Mouse (Mus musculus) liver, adult 2 months (tissue): ENCODE measurements around the gene Prdm9. TPM values are rescaled to one million over a fixed set of nuclear protein-coding genes. Genes with fewer than 3 reads are reported as not detected.

Experiments
- DNase-seq: peaks from one replicate; pipeline ENCODE4 v3.0.0-alpha.2; 2011; ENCODE audit warnings: low read depth, low spot score; ENCODE audit errors: extremely low read depth
- H3K27ac ChIP-seq: fragments of 200-500 bp; replicated peaks from 2 replicates; pipeline ENCODE4 v1.5.1; 2012; ENCODE audit warnings: low read depth, mild to moderate bottlenecking, control low read depth, inconsistent platforms, low read length; ENCODE audit not compliant: insufficient read depth
- H3K27me3 ChIP-seq: fragments of 200-500 bp; 2 replicates; pipeline ENCODE4 v1.6.1; 2012; ENCODE audit warnings: mild to moderate bottlenecking, moderate library complexity, low read length, inconsistent platforms; ENCODE audit not compliant: control insufficient read depth, insufficient read depth
- H3K36me3 ChIP-seq: fragments of 200-500 bp; 2 replicates; pipeline ENCODE4 v1.6.1; 2012; ENCODE audit warnings: low read length, inconsistent platforms; ENCODE audit not compliant: control insufficient read depth, insufficient read depth
- H3K4me1 ChIP-seq: fragments of 200-500 bp; 2 replicates; pipeline ENCODE4 v1.6.1; 2011; ENCODE audit warnings: low read length; ENCODE audit not compliant: control insufficient read depth, insufficient read depth
- H3K4me3 ChIP-seq: fragments of 200-500 bp; 2 replicates; pipeline ENCODE4 v1.5.1; 2011; ENCODE audit warnings: low read depth, mild to moderate bottlenecking, control low read depth, low read length, moderate library complexity; ENCODE audit not compliant: insufficient read depth
- H3K79me2 ChIP-seq: fragments of 200-500 bp; 2 replicates; pipeline ENCODE4 v1.6.1; 2012; ENCODE audit warnings: inconsistent platforms, mild to moderate bottlenecking, low read length, moderate library complexity; ENCODE audit not compliant: control insufficient read depth, insufficient read depth
- H3K9ac ChIP-seq: fragments of 200-500 bp; 2 replicates; pipeline ENCODE4 v1.6.1; 2012; ENCODE audit warnings: low read depth, mild to moderate bottlenecking, control low read depth, inconsistent platforms, low read length
- CTCF ChIP-seq: fragments of 200-500 bp; IDR thresholded peaks from 2 replicates; pipeline ENCODE4 v1.5.1; 2011; ENCODE audit warnings: low read depth, low read length, control low read depth
- POLR2A ChIP-seq: fragments of 200-500 bp; IDR thresholded peaks from 2 replicates; pipeline ENCODE4 v1.6.1; 2011; ENCODE audit warnings: low read length, control low read depth; ENCODE audit not compliant: insufficient read depth; ENCODE audit errors: extremely low read depth
- WGBS: fragments of 180-500 bp; shearing (Covaris S2); methylation state at CpG from one replicate; pipeline ENCODE4 v1.1.7; 2018; 5-methylcytosine and 5-hydroxymethylcytosine counted together
- polyA plus RNA-seq: library from polyadenylated mRNA; depleted of rRNA; stranded (reverse); fragments of >200 nt; gene quantifications from 2 replicates; pipeline ENCODE4 v1.2.3, GENCODE M21; 2012
- total RNA-seq: library from RNA; depleted of rRNA; stranded (reverse); fragments of >200 nt; gene quantifications from 2 replicates; pipeline ENCODE4 v1.2.3, GENCODE M21; 2014

Gene Prdm9
- total and polyA plus RNA-seq, 2 experiments = 2.5 to 5.4 TPM

DNA sequence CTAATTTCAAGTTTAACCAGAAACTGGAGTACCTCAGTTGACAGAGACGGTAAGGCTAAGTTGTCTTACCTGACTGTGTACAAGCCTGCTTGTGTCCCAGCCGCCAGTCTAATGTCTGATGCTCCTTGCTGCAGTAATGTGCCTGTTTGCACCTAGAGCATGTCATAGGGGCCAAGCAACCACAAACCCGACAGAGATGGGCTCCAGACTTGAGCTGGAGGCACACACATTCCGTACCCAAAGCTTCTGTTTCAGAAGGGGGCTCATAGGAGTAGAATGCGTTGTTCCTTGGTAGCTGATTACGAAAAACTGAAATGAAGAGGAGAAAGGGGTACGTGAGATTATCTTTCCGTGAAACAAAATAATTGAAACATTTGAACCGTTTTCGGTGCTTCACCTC, 37.9 kb downstream of the Prdm9 start:
- no peaks in the 10 kb centered on the region for H3K27me3 ChIP-seq
- H3K79me2 ChIP-seq = no peaks in the 10 kb centered on the region
- H3K4me1 ChIP-seq = peaks cover 10% of the 10 kb centered on the region
- peaks cover 30% of the 10 kb centered on the region for H3K36me3 ChIP-seq
- TF ChIP-seq CTCF (no peak), POLR2A (no peak)
- H3K27ac ChIP-seq = no peak overlapping the region
- H3K4me3 ChIP-seq = peak overlapping the region; percentile 4; the same call in 1 of the 2 replicates
- H3K9ac ChIP-seq = peak overlapping the region; percentile 18
- 23% methylated on average over 10 of the region's 10 CpGs for WGBS
- DNase-seq = no peak

DNA sequence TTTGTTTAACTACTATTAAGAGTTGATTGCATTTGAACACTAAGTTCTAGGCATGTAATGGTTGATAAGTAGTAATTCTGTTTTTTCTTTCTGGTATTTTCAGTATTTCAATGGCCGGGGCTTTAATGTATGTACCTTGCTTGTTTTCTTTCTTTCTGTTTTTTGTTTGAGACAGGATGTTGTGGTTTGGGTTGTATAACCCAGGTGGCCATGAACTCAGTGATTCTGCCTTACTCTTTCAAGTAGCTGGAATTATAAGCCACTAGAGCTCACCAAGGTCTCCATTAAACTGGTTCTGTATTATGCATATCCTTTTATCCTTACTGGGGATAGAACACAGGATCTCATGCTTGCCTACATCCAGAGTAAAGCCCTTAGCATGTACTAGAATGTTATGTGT, 45.4 kb downstream of the Prdm9 start:
- H3K79me2 ChIP-seq = no peaks in the 10 kb centered on the region
- H3K9ac ChIP-seq = no peak overlapping the region
- no peak overlapping the region for H3K27ac ChIP-seq
- no peaks in the 10 kb centered on the region for H3K27me3 ChIP-seq
- DNase-seq = no peak
- no peak overlapping the region for H3K4me3 ChIP-seq
- peaks cover 75% of the 10 kb centered on the region for H3K36me3 ChIP-seq
- 97% methylated on average over 1 of the region's 1 CpGs for WGBS
- no peaks in the 10 kb centered on the region for H3K4me1 ChIP-seq
- TF ChIP-seq CTCF = no peak

DNA sequence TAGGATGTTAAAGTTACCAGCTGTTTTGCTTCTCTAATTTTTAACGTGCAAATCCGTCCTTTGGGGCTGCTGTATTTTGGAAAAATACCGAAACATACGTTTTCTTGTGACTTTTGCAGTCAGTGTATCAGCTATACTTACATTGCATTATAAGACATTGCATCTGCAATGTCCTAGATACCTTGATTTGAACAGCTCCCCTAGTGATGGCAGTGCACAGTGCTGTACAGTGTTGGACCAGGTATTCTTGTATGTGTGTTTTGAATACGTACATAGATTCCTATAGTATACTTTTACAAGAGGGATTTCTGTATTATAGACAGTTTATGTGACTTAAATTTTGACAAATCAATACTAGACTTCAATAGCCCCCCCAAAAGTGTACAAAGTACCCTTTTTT, 46.0 kb downstream of the Prdm9 start:
- H3K27ac ChIP-seq = no peak overlapping the region
- no peaks in the 10 kb centered on the region for H3K4me1 ChIP-seq
- 94% methylated on average over 5 of the region's 5 CpGs for WGBS
- TF ChIP-seq POLR2A (no peak), CTCF (no peak)
- peaks cover 76% of the 10 kb centered on the region for H3K36me3 ChIP-seq
- no peaks in the 10 kb centered on the region for H3K79me2 ChIP-seq
- no peak for DNase-seq
- H3K4me3 ChIP-seq = no peak overlapping the region
- no peak overlapping the region for H3K9ac ChIP-seq
- no peaks in the 10 kb centered on the region for H3K27me3 ChIP-seq

- H3K4me3 ChIP-seq = no peak overlapping the region
- no peaks in the 10 kb centered on the region for H3K4me1 ChIP-seq
- no peak overlapping the region for H3K9ac ChIP-seq
- WGBS = 73% methylated on average over 5 of the region's 5 CpGs
- peaks cover 74% of the 10 kb centered on the region for H3K36me3 ChIP-seq
- H3K27ac ChIP-seq = no peak overlapping the region
- DNase-seq = no peak
- TF ChIP-seq POLR2A = no peak
- no peak for TF ChIP-seq CTCF
- no peaks in the 10 kb centered on the region for H3K27me3 ChIP-seq
- no peaks in the 10 kb centered on the region for H3K79me2 ChIP-seq
These were observed 46.4 kb downstream of the Prdm9 start for GRCm38 (mm10) chr17:15517776-15518175.

- no peak for DNase-seq
- Histone ChIP-seq H3K27ac (no peak overlapping the region), H3K4me1 (no peaks in the 10 kb centered on the region), H3K79me2 (no peaks in the 10 kb centered on the region), H3K36me3 (peaks cover 69% of the 10 kb centered on the region), H3K4me3 (no peak overlapping the region), H3K27me3 (no peaks in the 10 kb centered on the region), H3K9ac (no peak overlapping the region)
- WGBS = 96% methylated on average over 2 of the region's 2 CpGs
- TF ChIP-seq CTCF = no peak
- TF ChIP-seq POLR2A = no peak
These were observed 53.5 kb downstream of the Prdm9 start for GRCm38 (mm10) chr17:15510694-15511093.

DNA sequence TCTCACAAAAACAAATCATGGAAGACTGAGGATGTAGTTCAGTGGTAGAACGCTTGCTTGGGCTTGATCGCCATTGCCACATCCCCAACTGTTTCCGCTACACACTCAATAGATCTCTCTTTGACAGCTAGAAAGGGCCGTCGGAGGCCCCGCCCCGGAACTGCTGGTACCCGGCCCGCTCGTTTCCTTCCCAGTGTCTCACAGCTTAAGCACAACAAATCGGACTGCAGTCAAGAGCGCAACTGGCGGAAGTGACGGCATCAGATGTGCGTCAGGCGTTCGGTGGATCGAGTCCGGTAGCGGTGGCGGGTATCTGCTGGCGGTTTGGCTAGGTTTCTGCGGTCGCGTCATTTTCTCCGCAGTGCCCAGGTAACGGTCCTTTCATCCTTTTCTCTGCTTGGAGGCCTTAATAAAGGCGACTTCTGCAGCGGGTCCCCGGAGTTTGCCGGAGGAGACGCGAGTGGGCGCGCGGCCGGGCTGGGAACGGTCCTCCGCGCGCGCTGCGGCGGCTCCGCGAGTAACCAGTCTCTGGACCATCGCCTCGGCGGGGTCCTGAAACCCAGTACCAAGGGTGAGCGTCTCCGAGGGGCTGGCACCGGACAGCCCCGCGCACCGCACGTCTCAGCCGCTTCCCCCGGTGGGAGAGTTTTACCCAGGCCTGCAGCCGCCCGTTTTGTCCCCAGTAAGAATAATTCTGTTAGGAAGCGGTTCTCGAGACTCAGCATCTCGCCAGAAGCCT, 64.3 kb downstream of the Prdm9 start, which contains the start of the genes Psmb1 and Tbp:
Gene Psmb1, minus strand, starts transcription at position 96 of the 739 bp plus-strand sequence.
Gene Tbp, plus strand, starts transcription at position 233 of the 739 bp plus-strand sequence.
- WGBS = under 1% methylated on average over 63 of the region's 63 CpGs
- Histone ChIP-seq H3K9ac (peak within 1 kb of the TSS; percentile 82), H3K79me2 (peaks cover 13% of the 10 kb centered on the region; the same call in 1 of the 2 replicates), H3K4me1 (peaks cover 3% of the 10 kb centered on the region; the same call in 1 of the 2 replicates), H3K36me3 (peaks cover 11% of the 10 kb centered on the region), H3K27me3 (no peaks in the 10 kb centered on the region), H3K4me3 (peak within 1 kb of the TSS; percentile 78), H3K27ac (peak within 1 kb of the TSS; percentile 65)
- peak; percentile 53; the same call in 1 of the 2 replicates for TF ChIP-seq POLR2A
- TF ChIP-seq CTCF = no peak
- peak; percentile 97 for DNase-seq
